Mouse (Mus musculus): Measurements from ENCODE around the gene Il34. TPM values are rescaled to one million over a fixed set of nuclear protein-coding genes. Genes with fewer than 3 reads are reported as not detected.

Il34 gene
- polyA plus RNA-seq, 1 experiment from 2014 or later = 2.5 TPM

DNA sequence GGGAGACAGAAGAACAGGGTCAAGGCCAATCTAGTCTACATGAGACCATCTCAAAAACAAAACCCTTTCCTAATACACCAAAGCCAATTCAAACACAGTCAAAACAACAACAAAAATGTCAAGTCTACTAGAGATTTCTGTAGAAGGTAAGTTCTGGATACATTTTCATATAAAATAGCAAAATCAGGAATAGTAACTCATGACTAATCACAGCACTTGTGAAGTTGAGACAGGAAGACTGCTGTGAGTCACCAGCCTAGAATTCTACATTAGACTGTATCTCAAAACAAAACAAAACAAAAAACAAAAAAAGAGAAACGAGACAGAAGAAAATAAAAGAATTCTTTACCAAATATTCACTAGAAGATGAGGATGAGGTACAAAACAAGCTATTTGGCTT, 19.1 kb upstream of the Il34 start:
- H3K36me3 ChIP-seq = peaks cover 97% of the 10 kb centered on the region
- H3K4me1 ChIP-seq = no peaks in the 10 kb centered on the region
- no peak overlapping the region for H3K4me2 ChIP-seq (replicated peaks)
- ATAC-seq (replicated peaks) = no peak
- H3K9ac ChIP-seq (replicated peaks) = no peak overlapping the region
- 89% methylated on average over 1 of the region's 1 CpGs for WGBS
- no peaks in the 10 kb centered on the region for H3K27me3 ChIP-seq
- no peaks in the 10 kb centered on the region for H3K9me3 ChIP-seq
- no peak overlapping the region for H3K4me3 ChIP-seq
- no peak overlapping the region for H3K27ac ChIP-seq (replicated peaks)

DNA sequence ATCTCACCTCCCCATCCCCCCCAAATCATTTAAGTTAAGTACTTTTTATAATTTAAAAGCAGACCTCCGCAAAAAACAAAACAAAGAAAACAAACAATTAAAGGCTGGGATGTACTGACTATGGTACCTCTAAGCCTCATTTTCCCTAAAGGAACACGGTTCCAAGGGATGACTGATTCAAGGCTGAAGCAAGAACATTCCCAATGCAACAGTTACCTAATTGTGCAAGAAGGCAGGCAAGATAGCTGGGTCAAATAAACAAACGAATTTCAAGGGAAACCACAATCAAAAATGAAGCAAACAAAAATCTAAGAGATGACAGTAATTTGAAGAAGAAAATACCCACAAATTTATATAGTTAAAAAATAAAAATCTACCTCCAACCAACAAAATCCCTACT, 16.2 kb upstream of the Il34 start:
- Histone ChIP-seq H3K4me1 (no peaks in the 10 kb centered on the region), H3K36me3 (peaks cover 98% of the 10 kb centered on the region), H3K4me2 (replicated peaks) (no peak overlapping the region), H3K27me3 (no peaks in the 10 kb centered on the region), H3K9me3 (no peaks in the 10 kb centered on the region), H3K27ac (replicated peaks) (no peak overlapping the region), H3K9ac (replicated peaks) (no peak overlapping the region), H3K4me3 (no peak overlapping the region)
- ATAC-seq (replicated peaks) = no peak
- 90% methylated on average over 3 of the region's 3 CpGs for WGBS

DNA sequence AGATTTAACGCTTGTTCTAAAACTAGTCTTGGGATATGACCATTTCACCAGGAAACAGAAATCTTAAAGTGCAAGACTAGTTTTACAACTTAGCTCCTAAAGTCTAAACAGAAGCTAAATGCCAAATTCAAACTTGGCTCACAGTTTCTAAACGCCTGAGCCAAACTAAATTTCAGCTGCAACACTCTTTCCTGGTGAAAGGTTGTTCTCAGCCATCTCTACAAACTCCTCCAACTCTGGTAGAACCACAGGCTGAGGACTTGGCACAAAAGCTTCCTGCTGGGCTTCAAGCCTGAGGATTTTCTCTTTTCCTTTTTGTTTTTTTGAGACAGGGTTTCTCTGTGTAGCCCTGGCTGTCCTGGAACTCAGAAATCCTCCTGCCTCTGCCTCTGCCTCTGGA, 14.5 kb upstream of the Il34 start:
- ATAC-seq (replicated peaks) = no peak
- Histone ChIP-seq H3K9me3 (no peaks in the 10 kb centered on the region), H3K27me3 (no peaks in the 10 kb centered on the region), H3K36me3 (peaks cover 98% of the 10 kb centered on the region), H3K4me2 (replicated peaks) (no peak overlapping the region), H3K9ac (replicated peaks) (no peak overlapping the region), H3K4me3 (no peak overlapping the region), H3K4me1 (no peaks in the 10 kb centered on the region), H3K27ac (replicated peaks) (no peak overlapping the region)
- WGBS = 89% methylated on average over 2 of the region's 2 CpGs

DNA sequence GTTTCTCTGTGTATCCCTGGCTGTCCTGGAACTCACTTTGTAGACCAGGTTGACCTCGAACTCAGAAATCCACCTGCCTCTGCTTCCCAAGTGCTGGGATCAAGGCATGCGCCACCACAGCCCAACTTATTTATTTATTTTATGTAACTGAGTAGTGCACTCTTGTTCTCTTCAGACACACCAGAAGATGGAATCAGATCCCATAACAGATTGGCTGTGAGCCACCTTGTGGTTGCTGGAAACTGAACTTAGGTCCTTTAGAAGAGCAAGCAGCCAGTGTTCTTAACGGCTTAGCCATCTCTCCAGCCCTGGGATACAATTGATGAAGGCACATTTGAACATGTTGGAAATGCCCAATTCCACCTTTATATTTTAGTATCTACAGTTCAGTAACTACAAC, 12.9 kb upstream of the Il34 start:
- Histone ChIP-seq H3K9ac (replicated peaks) (no peak overlapping the region), H3K4me3 (no peak overlapping the region), H3K9me3 (no peaks in the 10 kb centered on the region), H3K27me3 (no peaks in the 10 kb centered on the region), H3K4me2 (replicated peaks) (no peak overlapping the region), H3K27ac (replicated peaks) (no peak overlapping the region), H3K4me1 (no peaks in the 10 kb centered on the region), H3K36me3 (peaks cover 99% of the 10 kb centered on the region)
- WGBS = 83% methylated on average over 3 of the region's 3 CpGs
- ATAC-seq (replicated peaks) = no peak

DNA sequence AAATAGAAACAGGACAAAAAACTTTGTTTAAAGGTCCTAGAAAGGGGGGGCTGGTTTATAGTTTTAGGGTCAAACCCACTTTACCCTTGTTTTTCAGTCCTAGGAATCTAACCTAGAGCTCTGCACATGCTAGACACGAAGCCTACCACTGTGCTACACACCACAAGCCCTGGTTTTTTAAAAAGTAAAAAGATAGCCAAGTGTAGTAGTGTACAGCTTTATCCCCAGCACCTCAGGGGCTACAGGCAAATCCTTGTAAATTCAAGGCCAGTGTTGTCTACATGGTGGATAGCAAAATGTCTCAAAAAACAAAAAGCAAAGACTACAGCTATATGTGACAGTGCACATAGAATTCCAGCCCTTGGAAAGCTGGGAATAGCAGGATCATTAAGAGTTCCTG, 11.3 kb upstream of the Il34 start:
- no peaks in the 10 kb centered on the region for H3K9me3 ChIP-seq
- H3K4me2 ChIP-seq (replicated peaks) = no peak overlapping the region
- no peak overlapping the region for H3K9ac ChIP-seq (replicated peaks)
- no peak overlapping the region for H3K4me3 ChIP-seq
- H3K27ac ChIP-seq (replicated peaks) = no peak overlapping the region
- peaks cover 100% of the 10 kb centered on the region for H3K36me3 ChIP-seq
- no peaks in the 10 kb centered on the region for H3K27me3 ChIP-seq
- H3K4me1 ChIP-seq = no peaks in the 10 kb centered on the region
- WGBS = 93% methylated on average over 1 of the region's 1 CpGs
- no peak for ATAC-seq (replicated peaks)

DNA sequence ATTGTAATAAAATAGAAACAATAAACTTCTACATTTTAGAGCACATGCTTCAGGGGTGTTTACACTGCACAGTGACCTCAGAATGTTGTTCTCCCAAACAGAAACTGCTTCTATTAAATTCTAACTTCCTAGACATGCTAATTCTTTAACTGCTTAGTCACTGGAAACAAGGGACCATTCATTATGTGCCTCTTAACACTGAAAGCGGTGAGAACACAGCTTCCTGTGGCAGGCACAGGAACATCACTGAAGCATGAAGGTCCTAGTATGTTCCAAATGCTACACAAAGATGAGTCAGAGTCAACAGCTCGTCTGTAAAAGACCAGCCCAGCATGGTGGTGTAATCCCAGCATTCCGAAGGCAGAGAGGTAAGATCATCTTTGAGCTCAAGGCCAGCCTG, 9.6 kb upstream of the Il34 start:
- ATAC-seq (replicated peaks) = no peak
- 61% methylated on average over 3 of the region's 3 CpGs for WGBS
- H3K4me2 ChIP-seq (replicated peaks) = no peak overlapping the region
- no peaks in the 10 kb centered on the region for H3K4me1 ChIP-seq
- H3K9ac ChIP-seq (replicated peaks) = no peak overlapping the region
- no peak overlapping the region for H3K27ac ChIP-seq (replicated peaks)
- H3K9me3 ChIP-seq = no peaks in the 10 kb centered on the region
- no peaks in the 10 kb centered on the region for H3K27me3 ChIP-seq
- peaks cover 100% of the 10 kb centered on the region for H3K36me3 ChIP-seq
- H3K4me3 ChIP-seq = no peak overlapping the region

DNA sequence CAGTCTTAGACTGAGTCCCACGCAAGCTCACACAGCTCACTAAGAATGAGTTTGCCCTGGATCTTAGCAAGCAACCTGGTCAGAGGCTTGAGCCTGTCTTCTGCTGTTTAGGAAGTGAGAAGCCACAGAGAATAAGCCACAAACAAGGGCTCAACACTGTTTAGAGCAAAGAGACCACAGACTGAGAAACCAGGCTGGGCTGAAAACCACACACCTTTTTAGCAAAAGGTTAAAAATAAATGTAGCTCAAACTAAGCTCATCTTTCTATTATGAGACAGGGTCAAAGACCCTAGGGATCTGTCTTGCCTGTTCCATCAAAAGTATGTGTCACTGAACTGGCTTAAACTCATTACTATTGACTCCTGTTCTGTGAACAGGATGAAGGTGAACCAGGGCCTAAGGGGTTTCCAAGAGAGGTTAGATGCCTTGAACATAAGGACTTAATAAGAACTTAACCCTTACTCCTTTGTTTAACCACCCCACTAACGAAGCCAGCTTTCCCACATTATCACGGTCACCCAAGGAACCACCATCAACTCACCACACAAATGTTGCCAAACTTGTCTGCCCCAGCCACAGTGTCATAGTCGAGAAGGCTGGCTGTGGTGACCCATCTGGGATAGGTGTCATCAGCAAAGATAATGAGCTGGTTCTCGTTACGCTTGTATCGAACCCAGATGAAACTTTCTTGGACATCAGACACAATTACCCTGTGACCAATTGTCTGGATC, 7.5 kb upstream of the Il34 start:
- ATAC-seq (replicated peaks) = no peak
- no peak overlapping the region for H3K9ac ChIP-seq (replicated peaks)
- no peaks in the 10 kb centered on the region for H3K9me3 ChIP-seq
- no peak overlapping the region for H3K27ac ChIP-seq (replicated peaks)
- H3K4me2 ChIP-seq (replicated peaks) = no peak overlapping the region
- no peaks in the 10 kb centered on the region for H3K27me3 ChIP-seq
- 85% methylated on average over 7 of the region's 7 CpGs for WGBS
- no peak overlapping the region for H3K4me3 ChIP-seq
- H3K36me3 ChIP-seq = peaks cover 98% of the 10 kb centered on the region
- no peaks in the 10 kb centered on the region for H3K4me1 ChIP-seq

DNA sequence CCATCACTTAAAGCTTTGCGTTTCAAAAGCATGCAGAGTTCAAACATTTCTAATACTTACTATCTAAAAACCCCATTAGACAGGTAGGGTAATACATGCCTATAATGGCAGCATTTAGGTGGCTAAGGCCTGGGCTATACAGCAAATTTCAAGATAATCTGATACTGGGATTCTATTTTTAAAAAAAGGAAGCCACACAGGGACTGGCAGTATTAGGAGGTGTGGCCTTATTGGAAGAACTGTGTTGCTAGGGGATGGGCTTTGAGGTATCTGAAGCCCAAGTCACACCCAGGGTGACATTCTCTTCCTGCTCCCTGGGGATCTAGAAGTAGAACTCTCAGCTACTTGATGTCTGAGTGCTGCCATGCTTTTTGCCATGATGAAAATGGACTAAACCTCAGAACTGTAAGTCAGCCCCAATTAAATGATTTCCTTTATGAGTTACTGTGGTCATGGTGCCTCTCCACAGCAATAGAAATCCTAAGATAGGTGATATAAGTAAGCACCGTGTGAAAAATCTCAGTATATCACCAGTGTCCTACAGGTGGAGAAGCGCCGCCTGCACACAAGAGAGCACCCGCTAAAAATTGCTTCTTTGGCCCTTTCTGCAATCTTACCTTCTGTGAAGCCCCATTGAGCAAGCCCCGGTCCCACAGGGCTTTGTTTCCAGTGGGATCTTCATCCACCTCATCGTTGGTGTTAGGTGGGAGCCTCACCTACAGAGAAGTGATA, 6.8 kb upstream of the Il34 start:
- H3K4me1 ChIP-seq = no peaks in the 10 kb centered on the region
- ATAC-seq (replicated peaks) = no peak
- WGBS = 97% methylated on average over 7 of the region's 7 CpGs
- no peak overlapping the region for H3K4me3 ChIP-seq
- H3K9me3 ChIP-seq = no peaks in the 10 kb centered on the region
- no peak overlapping the region for H3K27ac ChIP-seq (replicated peaks)
- H3K27me3 ChIP-seq = no peaks in the 10 kb centered on the region
- no peak overlapping the region for H3K9ac ChIP-seq (replicated peaks)
- peaks cover 91% of the 10 kb centered on the region for H3K36me3 ChIP-seq
- no peak overlapping the region for H3K4me2 ChIP-seq (replicated peaks)

DNA sequence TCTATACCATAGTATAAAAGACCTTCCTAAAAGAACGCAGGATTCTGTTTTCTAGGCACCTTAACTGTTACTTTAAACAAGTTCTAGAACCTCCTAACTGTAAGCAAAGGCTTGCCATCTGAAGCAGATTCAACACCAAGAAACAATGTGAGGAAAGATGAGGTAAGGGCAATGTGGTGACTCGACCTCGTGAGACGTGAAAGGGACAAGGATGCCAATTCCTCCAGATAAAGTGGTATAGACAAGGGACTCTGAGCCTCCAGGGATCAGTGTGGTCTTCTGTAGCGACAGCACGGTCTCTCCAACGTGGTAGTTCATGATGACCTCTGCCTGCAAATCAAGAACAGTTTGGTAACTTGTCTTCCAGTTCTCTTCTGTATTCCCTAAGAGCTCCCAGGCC, 6.1 kb upstream of the Il34 start:
- ATAC-seq (replicated peaks) = no peak
- H3K4me1 ChIP-seq = no peaks in the 10 kb centered on the region
- H3K9ac ChIP-seq (replicated peaks) = no peak overlapping the region
- no peaks in the 10 kb centered on the region for H3K9me3 ChIP-seq
- 93% methylated on average over 7 of the region's 7 CpGs for WGBS
- no peak overlapping the region for H3K27ac ChIP-seq (replicated peaks)
- H3K4me2 ChIP-seq (replicated peaks) = no peak overlapping the region
- no peak overlapping the region for H3K4me3 ChIP-seq
- peaks cover 84% of the 10 kb centered on the region for H3K36me3 ChIP-seq
- H3K27me3 ChIP-seq = no peaks in the 10 kb centered on the region

DNA sequence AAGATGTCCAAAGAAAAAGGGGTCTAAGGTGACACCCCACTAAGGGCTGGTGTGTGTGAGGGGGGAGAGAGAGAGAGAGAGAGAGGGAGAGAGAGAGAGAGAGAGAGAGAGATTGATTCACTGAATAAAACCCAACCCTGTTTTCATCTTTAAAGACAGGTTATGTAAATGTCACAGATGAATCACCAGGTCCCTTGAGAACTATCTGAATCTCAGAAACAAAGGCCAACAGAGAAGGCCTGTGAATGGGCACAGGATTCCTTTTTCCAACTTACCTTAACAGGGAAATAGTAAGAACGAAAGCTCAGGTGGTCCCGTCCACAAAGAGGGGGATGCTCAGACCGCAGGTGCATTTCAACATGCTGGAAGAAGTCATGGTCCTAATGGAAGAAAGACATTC, 5.4 kb upstream of the Il34 start:
- ATAC-seq (replicated peaks) = no peak

DNA sequence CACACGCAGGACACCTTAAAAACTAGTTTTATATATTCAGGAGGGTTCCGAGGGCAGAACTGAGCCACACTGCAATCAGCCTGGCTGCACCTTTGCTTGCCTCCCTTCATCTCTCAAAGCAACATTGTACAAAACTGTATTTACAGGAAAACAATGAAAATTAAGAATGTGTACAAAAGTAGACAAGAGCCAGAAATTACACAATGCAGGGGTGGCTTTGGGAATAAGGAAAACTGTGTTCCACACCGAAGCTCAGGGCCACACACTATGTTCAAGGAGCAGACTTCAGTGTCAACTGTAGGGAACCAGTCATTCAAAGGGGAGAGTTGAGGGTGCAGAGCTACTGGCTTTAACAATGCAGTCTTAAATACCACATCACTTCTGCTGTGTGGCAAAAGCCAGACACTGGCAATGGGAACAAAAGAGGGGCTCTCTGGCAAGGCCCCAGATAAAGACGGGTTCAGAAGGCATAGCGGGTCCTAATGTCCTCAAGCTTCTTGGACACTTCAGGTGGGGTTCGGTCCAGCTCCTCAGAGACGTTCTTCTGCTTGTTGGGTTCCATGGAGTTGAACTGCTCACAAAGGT, 4.8 kb upstream of the Il34 start:
- Histone ChIP-seq H3K27ac (replicated peaks) (no peak overlapping the region), H3K27me3 (no peaks in the 10 kb centered on the region), H3K4me1 (no peaks in the 10 kb centered on the region), H3K4me2 (replicated peaks) (no peak overlapping the region), H3K9me3 (no peaks in the 10 kb centered on the region), H3K4me3 (no peak overlapping the region), H3K9ac (replicated peaks) (no peak overlapping the region), H3K36me3 (peaks cover 72% of the 10 kb centered on the region)
- WGBS = 90% methylated on average over 7 of the region's 7 CpGs
- ATAC-seq (replicated peaks) = no peak

More for the DNA sequence above, 5.4 kb upstream of the Il34 start:
- Histone ChIP-seq H3K4me1 (no peaks in the 10 kb centered on the region), H3K27me3 (no peaks in the 10 kb centered on the region), H3K27ac (replicated peaks) (no peak overlapping the region), H3K36me3 (peaks cover 77% of the 10 kb centered on the region), H3K9me3 (no peaks in the 10 kb centered on the region), H3K4me3 (no peak overlapping the region), H3K4me2 (replicated peaks) (no peak overlapping the region), H3K9ac (replicated peaks) (no peak overlapping the region)
- 97% methylated on average over 3 of the region's 3 CpGs for WGBS

DNA sequence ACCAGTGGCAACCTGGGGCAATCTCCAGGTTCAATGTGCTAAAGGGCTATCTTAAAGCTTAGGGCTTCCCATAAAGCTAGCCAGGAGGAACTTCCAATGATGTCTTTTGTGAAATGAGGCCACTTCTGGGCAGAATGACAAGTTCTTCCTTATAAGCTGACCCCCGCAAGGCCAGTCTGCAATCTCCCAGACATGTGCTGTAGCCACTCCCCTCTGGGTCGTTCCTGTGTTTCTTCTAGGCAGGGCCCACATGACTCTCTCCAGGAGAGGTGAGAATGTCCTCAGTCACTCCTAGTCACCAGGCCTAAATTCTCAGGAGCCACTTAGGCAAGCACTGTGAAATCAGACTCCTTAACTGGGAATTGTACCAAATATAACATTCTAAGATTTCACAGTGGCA, 4.1 kb upstream of the Il34 start:
- H3K4me2 ChIP-seq (replicated peaks) = no peak overlapping the region
- no peak overlapping the region for H3K9ac ChIP-seq (replicated peaks)
- H3K4me3 ChIP-seq = no peak overlapping the region
- no peaks in the 10 kb centered on the region for H3K4me1 ChIP-seq
- WGBS = 68% methylated on average over 2 of the region's 2 CpGs
- no peak for ATAC-seq (replicated peaks)
- H3K9me3 ChIP-seq = no peaks in the 10 kb centered on the region
- peaks cover 64% of the 10 kb centered on the region for H3K36me3 ChIP-seq
- H3K27me3 ChIP-seq = no peaks in the 10 kb centered on the region
- H3K27ac ChIP-seq (replicated peaks) = no peak overlapping the region

Data from forebrain, embryonic 15.5 days (tissue).